Mouse (Mus musculus) kidney, embryonic 14.5 days (tissue): Measurements from ENCODE around the gene Nfyc. TPM values are rescaled to one million over a fixed set of nuclear protein-coding genes. Genes with fewer than 3 reads are reported as not detected.

Experiments used
- microRNA counts: library from miRNA; unstranded; fragments of <30 nt; microRNA quantifications from one replicate; lab custom pipeline; 2017
- microRNA-seq: library from miRNA; unstranded; fragments of <30 nt; microRNA quantifications from one replicate; pipeline ENCODE4, GENCODE M21; 2016
- polyA plus RNA-seq: library from polyadenylated mRNA; unstranded; fragments of >200 nt; fragmentation: Nextera tagmentation; extraction: Ambion mirVana; gene quantifications from 2 replicates; pipeline ENCODE4 v1.2.1, GENCODE M21; 2014

The Nfyc gene
- polyA plus RNA-seq, 1 experiment from 2014 or later = 133 TPM

MicroRNAs encoded within 50 kb of the gene (microRNA counts, 519-probe panel; counts per million panel counts)
- microRNA mmu-miR-30e (lab: Ali Mortazavi, UCI) = 3,665 counts per million, percentile 19 among the panel's probes with 10 or more counts

Small RNAs within 50 kb of the gene (microRNA-seq; reads per million reads assigned to microRNA genes)
- gene Gm23936 = not detected
- 114 reads per million, percentile 56 among the genes with 10 or more reads in this experiment for gene Mir30c-1
- not detected for gene Mir30e
- gene Mir30f = not detected

Other genes with a start within 250 kb of the Nfyc start
- not detected in 2 replicates for gene Gm8439, start 242.8 kb downstream of the Nfyc start, polyA plus RNA-seq
- 9.3 and 11.0 TPM in 2 replicates for gene Cited4, start 165.0 kb downstream of the Nfyc start, polyA plus RNA-seq
- gene Kcnq4, start 83.0 kb downstream of the Nfyc start, polyA plus RNA-seq = 0.51 and 0.73 TPM in 2 replicates
- 0.21 and 0.31 TPM in 2 replicates for gene Rims3, start 23.2 kb upstream of the Nfyc start, polyA plus RNA-seq
- gene Exo5, start 93.4 kb upstream of the Nfyc start, polyA plus RNA-seq = 25.9 and 29.0 TPM in 2 replicates
- 9.0 and 9.9 TPM in 2 replicates for gene Zfp69, start 120.1 kb upstream of the Nfyc start, polyA plus RNA-seq
- gene Smap2, start 185.7 kb upstream of the Nfyc start, polyA plus RNA-seq = 13.5 and 20.2 TPM in 2 replicates
- gene Col9a2, start 207.8 kb upstream of the Nfyc start, polyA plus RNA-seq = 1.7 and 3.2 TPM in 2 replicates